Mouse (Mus musculus) hematopoietic stem cell, adult 5-6 weeks (primary cell): ENCODE measurements around the gene Krt39. TPM values are rescaled to one million over a fixed set of nuclear protein-coding genes. Genes with fewer than 3 reads are reported as not detected.

Experiments
- ATAC-seq, 2 experiments: fragments of 125-278 bp in 1 of 2; replicated peaks in 1 of 2; 2 replicates each; pipeline ENCODE4 v1.8.0; 2016 to 2017; ENCODE audit warnings: inconsistent platforms in 2 of 2, mild to moderate bottlenecking in 2 of 2, moderate number of reproducible peaks in 2 of 2, low read depth in 1 of 2, moderate TSS enrichment in 1 of 2; ENCODE audit not compliant: low FRiP score in 2 of 2, poor library complexity in 2 of 2, severe bottlenecking in 2 of 2, insufficient read depth in 1 of 2, low TSS enrichment in 1 of 2
- total RNA-seq: library from RNA; stranded (forward); fragments of 172-1452, 232-1000 nt; gene quantifications from 2 replicates; pipeline ENCODE4 v1.2.3, GENCODE M21; 2017

The Krt39 gene
- total RNA-seq, 1 experiment from 2014 or later, result not detected

DNA sequence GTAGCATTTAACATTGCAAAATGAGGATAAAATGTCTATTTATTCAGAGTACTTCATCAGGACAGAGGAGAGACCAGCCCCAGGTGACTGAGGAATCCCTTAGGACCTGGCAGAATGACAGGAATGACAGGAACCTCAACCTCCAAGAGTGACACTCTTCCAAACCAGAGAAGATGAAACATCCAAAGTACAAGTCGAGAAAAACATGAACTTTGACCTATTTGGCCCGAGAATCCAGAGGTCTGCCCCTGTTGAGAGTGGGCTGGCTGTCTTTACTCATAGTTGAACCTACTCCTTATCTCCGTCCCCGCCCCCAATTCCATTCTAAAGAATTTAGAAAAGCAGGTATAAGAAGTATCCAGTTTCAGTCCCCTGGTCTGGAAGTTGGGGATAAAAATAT, 30.5 kb downstream of the Krt39 start:
- ATAC-seq, result no peak

DNA sequence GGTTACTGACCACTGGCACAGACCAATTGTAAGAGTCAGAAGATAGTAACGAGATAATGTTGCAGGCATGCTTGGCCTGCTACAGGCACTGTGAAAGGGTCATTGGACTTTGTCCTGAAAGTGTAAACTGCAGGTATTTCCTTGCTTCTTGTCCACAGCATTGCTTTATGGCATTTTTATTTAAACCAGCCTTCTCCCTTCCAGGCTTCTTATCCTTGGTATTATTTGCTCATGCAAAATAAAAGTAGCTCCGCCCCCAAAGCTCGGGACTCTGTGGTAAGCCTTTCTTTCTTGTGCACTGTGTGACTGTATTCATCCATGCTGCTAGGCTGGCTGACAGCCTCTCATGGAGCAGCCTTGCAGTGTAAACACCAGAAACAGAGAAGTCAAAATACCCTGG, 31.9 kb downstream of the Krt39 start:
- no peak for ATAC-seq

DNA sequence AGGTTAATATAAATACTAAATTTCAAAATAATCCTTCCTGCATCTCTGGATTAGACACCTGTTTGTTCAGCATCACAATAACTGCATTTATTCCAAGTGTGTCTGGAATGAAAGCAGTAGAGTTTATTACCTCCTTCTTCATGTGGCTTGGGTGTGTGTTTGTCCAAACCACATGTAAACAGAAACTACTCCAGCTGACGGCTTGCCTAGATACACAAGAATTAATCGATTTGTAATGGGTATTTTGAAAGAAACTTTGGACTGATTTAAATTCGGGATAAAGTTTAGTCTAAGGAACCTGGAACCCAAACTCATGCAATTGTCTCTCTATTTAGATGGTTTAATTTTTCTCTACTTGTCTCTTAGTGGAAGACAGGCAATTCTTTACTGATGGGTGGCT, 46.2 kb downstream of the Krt39 start:
- no peak for ATAC-seq

DNA sequence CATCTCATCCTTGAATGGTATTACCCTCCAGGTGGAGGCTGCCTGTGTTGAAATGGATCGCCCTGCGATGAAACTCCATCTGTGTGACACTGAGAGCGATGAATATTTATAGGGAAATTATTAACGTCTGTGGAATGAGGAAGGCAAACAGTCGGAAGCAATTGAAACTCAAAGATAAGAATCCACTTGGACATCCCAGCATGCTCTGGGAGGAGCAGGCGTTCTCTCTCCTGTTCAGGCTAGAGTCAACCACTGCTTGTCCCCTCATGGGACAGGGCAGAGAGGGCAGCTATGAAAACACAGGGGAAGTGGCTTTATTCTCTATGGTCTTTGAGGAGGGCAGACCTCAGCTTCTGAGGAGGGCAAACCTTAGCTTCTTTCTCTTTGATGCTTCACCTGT, 47.7 kb downstream of the Krt39 start:
- ATAC-seq, result no peak

DNA sequence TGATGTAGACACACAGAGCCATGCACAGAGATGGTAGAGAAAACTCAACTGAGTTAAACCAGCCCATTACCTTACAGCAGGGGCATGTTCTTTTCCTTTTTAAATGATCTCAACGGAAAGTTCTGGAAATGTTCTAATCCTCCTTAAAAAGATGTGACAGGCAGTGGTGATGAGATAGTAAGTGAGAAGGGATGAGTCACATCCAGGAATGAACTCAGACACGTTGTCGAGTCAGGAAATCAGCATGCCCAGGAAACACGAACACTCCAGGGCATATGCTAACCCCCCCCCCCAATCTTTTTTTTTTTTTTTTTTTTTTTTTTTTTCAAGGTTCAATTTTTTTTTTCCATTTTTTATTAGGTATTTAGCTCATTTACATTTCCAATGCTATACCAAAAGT, 48.7 kb downstream of the Krt39 start:
- no peak for ATAC-seq

DNA sequence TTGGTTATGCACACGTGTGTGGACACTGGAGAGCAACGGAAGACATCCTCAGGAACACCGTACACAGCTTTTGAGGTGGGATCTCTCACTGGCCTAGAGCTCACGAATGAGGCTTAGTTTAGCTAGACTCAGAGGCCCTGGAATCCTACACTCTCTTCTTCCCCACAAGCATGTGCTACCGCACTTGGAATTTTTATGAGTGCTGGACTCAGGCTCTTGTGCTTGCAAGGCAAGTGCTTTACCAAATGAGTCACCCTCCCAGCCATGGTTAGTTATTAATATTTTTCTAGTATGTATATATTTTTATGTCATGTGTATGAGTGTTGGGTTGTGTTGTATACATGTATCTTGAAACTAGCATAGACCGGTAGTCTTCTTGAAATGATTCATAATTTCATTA, 49.2 kb downstream of the Krt39 start:
- no peak for ATAC-seq

DNA sequence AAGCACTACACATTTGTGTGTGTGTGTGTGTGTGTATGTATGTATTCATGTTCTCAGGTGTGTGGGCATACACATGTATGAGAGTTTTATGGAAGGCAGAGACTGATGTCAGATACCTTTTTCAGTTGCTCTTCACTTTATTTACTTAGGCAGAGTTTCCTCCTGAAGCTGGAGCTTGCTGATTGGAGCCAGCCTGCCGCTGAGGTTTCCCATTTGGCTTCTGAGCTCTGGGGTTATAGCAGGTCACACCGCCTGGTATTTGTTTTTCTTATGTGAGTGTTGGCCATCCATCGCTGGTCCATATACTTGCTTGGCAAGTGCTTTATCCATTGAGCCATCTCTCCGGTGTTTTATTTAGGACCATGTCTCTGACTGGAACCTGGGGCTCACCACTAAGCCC, 51.9 kb downstream of the Krt39 start:
- ATAC-seq, result no peak

DNA sequence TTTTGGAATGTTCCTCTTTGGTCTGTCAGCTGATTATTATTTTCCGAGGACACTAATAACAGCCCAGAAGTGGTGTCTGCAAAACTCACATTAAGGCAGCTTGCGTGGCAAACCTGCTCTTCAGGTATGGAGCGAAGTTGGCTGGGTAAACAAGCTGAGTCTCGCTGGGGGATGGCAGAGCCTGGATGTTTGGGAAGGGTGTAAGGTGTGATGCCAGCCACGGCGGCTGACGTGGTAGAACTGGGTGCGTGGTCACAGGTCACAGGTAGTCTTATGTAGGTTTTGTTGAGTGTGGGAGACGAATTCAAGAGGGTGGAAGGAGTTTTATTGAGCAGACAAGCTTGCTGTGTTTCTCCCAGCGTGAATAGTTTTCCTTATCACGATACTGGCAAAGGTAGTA, 52.6 kb downstream of the Krt39 start:
- no peak for ATAC-seq

DNA sequence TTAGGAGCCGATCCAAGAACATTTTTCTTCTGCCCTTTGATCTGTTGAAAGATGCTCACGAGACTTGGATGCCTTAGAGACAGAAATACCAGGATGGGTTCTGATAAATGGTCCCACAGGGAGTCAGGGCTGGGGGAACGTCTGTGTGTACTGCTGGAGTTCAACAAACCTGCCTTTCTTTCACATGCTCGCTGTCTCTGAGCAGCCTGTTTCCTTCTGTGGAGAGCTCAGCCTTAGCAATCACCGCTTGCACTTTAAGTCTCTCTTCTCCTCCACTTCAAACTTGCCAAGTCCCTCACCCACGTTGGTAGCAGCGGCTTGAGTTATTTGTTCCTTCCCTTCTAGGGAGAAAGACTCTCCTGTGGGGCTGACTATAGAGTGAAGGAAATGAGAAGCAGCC, 54.8 kb downstream of the Krt39 start:
- ATAC-seq, result no peak

DNA sequence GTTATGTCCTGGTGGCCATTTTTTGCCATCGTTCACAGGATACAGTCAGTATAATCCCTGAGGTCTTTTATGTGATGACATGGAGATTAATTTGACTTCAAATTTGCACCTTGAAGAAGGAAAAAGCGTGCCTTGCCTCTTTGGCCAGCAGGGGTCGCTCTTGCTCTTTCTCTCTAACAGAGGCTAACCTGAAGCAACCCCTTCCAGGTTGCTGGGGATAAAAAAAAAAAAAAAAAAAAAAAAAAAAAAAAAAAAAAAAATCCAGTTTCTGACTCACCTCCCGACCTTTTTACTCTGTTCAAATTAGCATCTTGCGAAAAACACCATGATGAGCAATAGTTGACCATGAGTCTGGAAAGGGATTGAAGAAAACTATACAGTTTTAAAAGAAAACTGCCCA, 56.3 kb downstream of the Krt39 start:
- ATAC-seq, result peak; percentile 42 to 46; a peak in 1 of 4 replicates

Other genes with a start within 250 kb of the Krt39 start
- gene Krt24, start 236.1 kb downstream of the Krt39 start, total RNA-seq, result not detected in 2 replicates
- gene Krt25, start 198.4 kb downstream of the Krt39 start, total RNA-seq, result not detected in 2 replicates
- not detected in 2 replicates for gene Krt26, start 183.4 kb downstream of the Krt39 start, total RNA-seq
- gene Krt27, start 170.2 kb downstream of the Krt39 start, total RNA-seq, result not detected in 2 replicates
- gene Krt28, start 146.4 kb downstream of the Krt39 start, total RNA-seq, result not detected in 2 replicates
- not detected in 2 replicates for gene Krt10, start 132.0 kb downstream of the Krt39 start, total RNA-seq
- gene Krt12, start 99.1 kb downstream of the Krt39 start, total RNA-seq, result not detected in 2 replicates
- gene Krt20, start 83.2 kb downstream of the Krt39 start, total RNA-seq, result not detected in 2 replicates
- not detected in 2 replicates for gene Krt23, start 28.2 kb downstream of the Krt39 start, total RNA-seq
- not detected in 2 replicates for gene Krt40, start 21.8 kb upstream of the Krt39 start, total RNA-seq
- gene Krtap3-3, start 29.5 kb upstream of the Krt39 start, total RNA-seq, result not detected in 2 replicates
- gene Krtap3-2, start 35.5 kb upstream of the Krt39 start, total RNA-seq, result not detected in 2 replicates
- not detected in 2 replicates for gene Gm11939, start 38.1 kb upstream of the Krt39 start, total RNA-seq
- not detected in 2 replicates for gene Krtap3-1, start 45.3 kb upstream of the Krt39 start, total RNA-seq
- gene Krtap1-5, start 59.7 kb upstream of the Krt39 start, total RNA-seq, result not detected in 2 replicates
- gene Krtap1-4, start 62.3 kb upstream of the Krt39 start, total RNA-seq, result not detected in 2 replicates
- gene Krtap1-3, start 70.0 kb upstream of the Krt39 start, total RNA-seq, result not detected in 2 replicates
- not detected in 2 replicates for gene Krtap9-3, start 76.8 kb upstream of the Krt39 start, total RNA-seq
- not detected in 2 replicates for gene Gm11938, start 82.0 kb upstream of the Krt39 start, total RNA-seq
- gene Gm11937, start 88.9 kb upstream of the Krt39 start, total RNA-seq, result not detected in 2 replicates
- not detected in 2 replicates for gene Krtap2-4, start 93.5 kb upstream of the Krt39 start, total RNA-seq
- gene Gm11562, start 99.1 kb upstream of the Krt39 start, total RNA-seq, result not detected in 2 replicates
- not detected in 2 replicates for gene Krtap4-1, start 106.9 kb upstream of the Krt39 start, total RNA-seq
- not detected in 2 replicates for gene Krtap4-2, start 113.7 kb upstream of the Krt39 start, total RNA-seq
- gene Krtap4-7, start 122.8 kb upstream of the Krt39 start, total RNA-seq, result not detected in 2 replicates
- gene Gm11555, start 128.9 kb upstream of the Krt39 start, total RNA-seq, result not detected in 2 replicates
- gene Gm11563, start 137.6 kb upstream of the Krt39 start, total RNA-seq, result not detected in 2 replicates
- not detected in 2 replicates for gene Krtap4-6, start 144.6 kb upstream of the Krt39 start, total RNA-seq
- not detected in 2 replicates for gene Gm14190, start 169.4 kb upstream of the Krt39 start, total RNA-seq
- gene Gm14180, start 213.0 kb upstream of the Krt39 start, total RNA-seq, result not detected in 2 replicates